Mouse (Mus musculus) gastrocnemius, postnatal 4 days (tissue): ENCODE measurements at regions not wholly inside any gene's neighbourhood (a gene's known extent, or its start where the extent isn't known, plus 50 kb on each side); places are given as distances from the start of the nearest gene placed in this dataset.

Experiments
- DNase-seq, 2 experiments: peaks; one replicate each; pipeline ENCODE4 v3.0.0; 2021 to 2022; ENCODE audit warnings: low spot score in 2 of 2, mixed read lengths in 2 of 2

DNA sequence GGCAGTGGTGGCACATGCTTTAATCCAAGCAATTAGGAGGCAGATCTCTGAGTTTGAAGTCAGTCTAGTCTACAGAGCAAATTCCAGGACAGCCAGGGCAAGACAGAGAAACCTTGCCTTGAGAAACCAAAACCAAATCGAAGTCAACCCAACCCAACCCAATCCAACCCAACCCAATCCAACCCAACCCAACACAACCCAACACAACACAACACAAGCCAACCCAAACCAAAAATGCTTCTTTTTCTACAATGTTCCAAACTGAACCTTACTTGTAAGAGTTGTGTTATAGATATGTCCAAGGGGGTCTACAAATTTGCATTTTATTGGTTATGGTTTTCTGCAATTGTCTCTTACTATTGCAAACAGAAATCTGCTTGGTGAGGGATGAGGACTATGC lies 52.8 kb upstream of the Chodl start:
- no peak for DNase-seq

GRCm38 (mm10) chr16:78859006-78859405 lies 71.7 kb upstream of the Chodl start:
- no peak for DNase-seq

DNA sequence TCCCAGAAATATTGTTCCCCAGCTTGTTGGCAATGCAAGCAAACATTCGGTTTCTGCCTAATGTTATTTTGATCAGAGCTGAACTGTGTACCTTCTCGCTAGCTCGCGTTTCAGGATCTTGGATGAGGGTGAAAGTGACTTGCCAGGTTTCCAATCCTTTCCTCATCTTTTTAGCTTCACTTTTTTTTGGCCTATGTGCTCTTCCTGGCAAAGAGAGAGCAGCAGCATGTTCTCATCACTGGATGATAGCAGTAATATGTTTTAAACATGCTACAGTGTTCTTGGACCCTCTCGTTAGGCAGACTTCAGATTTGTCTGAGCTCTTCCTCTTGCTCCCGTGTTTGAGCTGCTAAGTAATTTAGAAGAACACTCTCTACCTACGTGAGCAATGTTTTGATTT lies 99.8 kb upstream of the Chodl start:
- no peak for DNase-seq

DNA sequence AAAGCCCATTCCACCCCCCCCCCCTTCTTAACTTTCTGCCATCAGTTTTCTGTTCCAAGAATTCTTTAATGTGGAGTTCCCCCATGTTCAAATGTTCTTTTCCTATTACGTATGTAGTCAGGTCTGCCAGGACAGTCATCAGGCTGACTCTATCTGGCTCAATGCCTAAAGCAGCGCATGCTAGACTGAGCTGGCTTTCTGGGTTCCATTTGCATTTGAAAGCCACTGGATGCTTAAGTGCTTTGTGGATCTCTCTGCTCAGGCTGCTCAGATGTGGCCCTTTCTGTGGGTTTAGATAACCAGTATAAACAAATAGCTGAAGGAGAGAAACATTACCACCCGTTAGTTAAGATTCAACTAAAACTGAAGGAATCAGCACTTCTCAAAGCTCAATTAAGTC lies 103.0 kb upstream of the Chodl start:
- DNase-seq = no peak

- no peak for DNase-seq
Measured at GRCm38 (mm10) chr16:78790064-78790463, 140.7 kb upstream of the Chodl start.

- no peak for DNase-seq
Measured at GRCm38 (mm10) chr16:78759226-78759625, 171.5 kb upstream of the Chodl start.

DNA sequence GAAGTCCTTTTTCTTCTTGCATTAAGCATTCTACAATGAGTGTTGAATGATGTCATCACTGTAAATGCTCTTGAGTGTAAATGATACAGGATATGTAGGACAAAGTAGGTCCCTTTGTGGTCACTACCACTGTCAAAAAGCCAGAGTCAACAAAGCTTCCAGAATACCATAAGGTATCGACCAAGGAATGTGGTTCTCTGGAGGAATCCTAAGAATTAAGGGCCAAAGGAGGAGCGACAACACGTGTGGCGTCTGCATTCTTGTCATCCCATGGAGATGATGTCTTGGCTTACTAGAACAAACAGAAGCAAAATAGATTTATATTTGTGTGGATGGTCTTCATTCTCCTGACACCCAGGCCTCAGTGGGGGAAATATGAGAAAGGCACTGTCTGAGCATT lies 161.4 kb upstream of the D16Ertd472e start:
- DNase-seq = no peak

GRCm38 (mm10) chr16:78730583-78731501 lies 154.3 kb upstream of the D16Ertd472e start:
- DNase-seq = no peak

- DNase-seq = no peak
Measured at GRCm38 (mm10) chr16:78725541-78725940, 149.0 kb upstream of the D16Ertd472e start.

- no peak for DNase-seq
Measured at GRCm38 (mm10) chr16:78709943-78710342, 133.4 kb upstream of the D16Ertd472e start.

- no peak for DNase-seq
Measured at GRCm38 (mm10) chr16:78707566-78707965, 131.1 kb upstream of the D16Ertd472e start.

DNA sequence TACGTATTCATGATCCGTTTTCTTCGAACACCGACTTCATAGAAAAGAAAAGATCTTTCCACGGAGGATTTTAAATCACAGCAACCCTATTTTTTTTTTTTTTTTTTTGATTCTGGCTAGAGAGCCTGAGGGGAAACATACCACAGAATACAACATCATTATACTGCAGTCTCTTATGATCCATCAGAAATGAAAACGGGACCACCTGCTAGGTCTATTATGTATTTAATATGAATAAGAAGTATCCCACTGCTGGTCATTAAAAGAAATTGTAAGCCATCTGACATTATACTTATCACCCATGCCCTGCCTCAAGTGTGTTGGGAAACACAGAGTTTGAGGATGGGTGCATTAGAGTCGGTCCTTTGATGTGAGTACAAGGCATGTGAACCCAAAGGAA lies 130.7 kb upstream of the D16Ertd472e start:
- no peak for DNase-seq

GRCm38 (mm10) chr16:78697514-78698209 lies 121.2 kb upstream of the D16Ertd472e start:
- no peak for DNase-seq

DNA sequence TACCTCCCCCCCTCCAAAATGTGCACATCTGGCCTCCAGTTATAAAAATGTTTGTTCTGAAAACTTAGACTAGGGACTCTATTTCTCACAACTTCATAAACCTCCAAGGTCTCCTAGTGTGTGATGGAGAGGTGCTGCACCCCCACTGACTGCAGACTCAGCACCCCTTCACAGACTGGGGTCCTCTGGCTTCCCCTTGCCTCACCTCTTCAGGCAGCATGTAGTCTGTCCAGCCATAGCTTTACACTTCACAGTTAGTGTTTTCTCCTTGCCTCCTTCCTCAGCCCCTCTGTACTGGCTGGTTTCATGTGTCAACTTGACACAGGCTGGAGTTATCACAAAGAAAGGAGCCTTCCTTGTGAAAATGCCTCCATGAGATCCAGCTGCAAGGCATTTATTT lies 111.7 kb upstream of the D16Ertd472e start:
- DNase-seq = no peak

GRCm38 (mm10) chr16:78685160-78685559 lies 108.7 kb upstream of the D16Ertd472e start:
- DNase-seq = no peak

DNA sequence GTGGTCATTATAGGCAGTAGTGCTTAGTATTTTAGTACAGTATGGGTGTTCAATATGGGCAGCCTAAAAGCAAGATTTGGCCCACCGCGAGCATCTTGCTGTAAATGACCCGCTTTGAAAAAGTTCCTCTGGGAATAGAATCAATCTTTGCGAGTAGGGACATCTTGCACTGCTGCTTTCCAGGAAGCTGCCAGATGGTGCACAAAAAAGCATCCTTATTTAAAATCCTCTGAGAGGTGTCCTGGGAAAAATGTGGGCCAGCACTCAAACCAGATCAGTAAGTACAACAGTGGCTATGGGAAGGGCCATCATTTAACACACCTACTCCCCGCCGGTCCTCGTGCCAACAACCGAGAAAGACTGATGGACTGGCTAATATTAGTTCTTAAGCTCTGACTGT lies 107.5 kb upstream of the D16Ertd472e start:
- DNase-seq = no peak

DNA sequence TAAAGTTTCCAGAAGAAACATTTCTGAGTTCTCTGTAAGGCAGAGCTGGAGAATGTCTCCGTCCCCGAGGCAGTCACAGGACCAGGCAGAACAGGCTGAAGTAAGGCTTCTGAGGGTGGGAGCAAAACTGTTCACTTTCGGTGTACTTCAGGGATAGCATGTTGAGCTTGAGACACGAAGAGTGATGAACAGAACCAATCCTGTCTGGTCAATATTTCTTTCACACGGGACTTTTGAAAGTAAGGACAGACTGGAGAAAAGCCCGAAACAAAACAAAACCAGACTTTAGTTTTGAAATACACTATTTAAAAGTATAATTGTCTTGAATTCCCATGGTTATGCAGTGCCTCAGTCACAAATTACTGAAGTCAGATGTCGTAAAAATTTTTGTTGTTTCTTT lies 84.6 kb upstream of the D16Ertd472e start:
- DNase-seq = no peak

GRCm38 (mm10) chr16:78644710-78645109 lies 68.2 kb upstream of the D16Ertd472e start:
- peak in 1 of 2 experiments; percentile 33 for DNase-seq

DNA sequence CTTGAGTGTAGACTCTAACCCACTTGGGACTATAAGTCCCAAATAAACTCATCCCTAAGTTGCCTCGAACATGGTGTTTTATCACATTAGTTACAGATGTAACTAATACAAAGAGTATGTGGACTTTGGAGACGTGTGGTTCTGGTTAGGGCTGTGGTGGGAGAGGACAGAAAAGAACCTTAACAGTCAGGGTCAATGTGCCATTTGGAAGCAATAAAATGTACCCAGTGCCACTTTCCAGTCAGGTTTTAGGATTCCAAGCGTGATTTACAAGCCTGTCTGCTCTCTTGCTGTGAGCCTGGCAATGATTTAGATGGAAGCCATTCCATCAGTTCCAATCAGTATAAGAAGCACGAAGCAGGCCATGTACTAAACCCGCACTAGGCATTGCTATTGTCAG lies 65.2 kb upstream of the D16Ertd472e start:
- DNase-seq = no peak

- DNase-seq = no peak
Measured at GRCm38 (mm10) chr16:78641205-78641604, 64.7 kb upstream of the D16Ertd472e start.

GRCm38 (mm10) chr16:78637452-78637851 lies 60.9 kb upstream of the D16Ertd472e start:
- DNase-seq = no peak

GRCm38 (mm10) chr16:78637015-78637414 lies 60.5 kb upstream of the D16Ertd472e start:
- DNase-seq = peak in 1 of 2 experiments; percentile 24
